Mouse (Mus musculus): Measurements from ENCODE around the gene Saxo2.

Saxo2 gene

DNA sequence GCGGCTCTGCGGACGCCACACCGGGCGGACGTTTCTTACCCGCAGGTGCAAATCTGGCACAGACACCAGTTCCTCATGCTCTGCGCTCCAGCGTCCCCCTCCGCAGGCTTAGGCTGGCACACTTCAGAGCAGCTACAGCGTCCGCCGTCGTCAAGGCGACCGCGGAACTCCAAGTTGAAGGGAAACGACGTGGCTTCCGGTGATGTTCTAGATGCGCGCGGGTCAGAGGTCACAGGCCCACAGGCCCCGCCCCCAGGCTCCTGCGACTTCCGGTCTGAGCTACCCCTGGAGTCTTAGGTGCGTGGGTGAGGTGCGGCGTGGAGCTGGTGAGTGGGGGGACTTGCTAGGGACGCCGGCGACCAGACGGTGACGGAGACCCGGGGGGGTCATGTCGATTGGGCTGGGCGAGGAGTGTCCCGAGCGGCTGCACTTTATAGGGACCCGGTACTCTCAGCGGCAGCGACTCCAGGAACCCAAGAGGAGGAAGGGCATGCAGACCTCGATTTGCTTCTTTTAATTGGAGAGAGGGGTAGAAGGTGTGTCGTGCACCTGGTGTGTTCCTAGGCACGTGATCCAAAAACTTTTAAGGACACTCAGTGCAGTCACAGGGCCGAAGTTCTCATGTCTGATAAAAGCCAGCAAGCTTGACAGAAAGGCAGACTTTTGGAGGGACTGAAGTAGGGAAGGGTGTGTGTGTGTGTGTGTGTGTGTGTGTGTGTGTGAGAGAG, at the start of gene Saxo2, which contains the start of gene Efl1:
TSS of gene Saxo2 (minus strand) at position 176 of the 728 bp plus-strand sequence.
TSS of gene Efl1 (plus strand) at position 262 of the 728 bp plus-strand sequence.
- peak; percentile 98 for DNase-seq (ENCODE audit: low spot score in 2 of 2)

DNA sequence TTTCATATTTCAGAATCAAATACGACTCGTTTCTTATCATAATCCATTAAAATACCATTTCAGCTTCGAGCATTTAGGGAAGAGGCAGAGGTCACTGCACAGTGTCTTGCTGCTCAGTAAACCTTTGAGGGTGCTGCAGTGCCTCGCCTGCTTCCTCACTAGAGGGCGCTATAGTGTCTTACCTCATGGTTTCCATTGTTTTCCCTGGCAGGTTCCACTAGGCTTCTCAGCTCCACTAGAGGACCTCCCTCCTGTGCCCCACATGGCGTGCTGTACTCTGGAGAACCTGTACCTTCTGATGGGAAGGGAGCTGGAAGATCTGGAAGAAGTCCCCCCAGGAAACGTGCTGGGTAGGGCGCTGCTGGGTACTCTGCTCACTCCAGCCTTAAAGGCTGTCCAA, 49.3 kb upstream of the Saxo2 start:
- DNase-seq (ENCODE audit: low spot score in 2 of 2): no peak

DNA sequence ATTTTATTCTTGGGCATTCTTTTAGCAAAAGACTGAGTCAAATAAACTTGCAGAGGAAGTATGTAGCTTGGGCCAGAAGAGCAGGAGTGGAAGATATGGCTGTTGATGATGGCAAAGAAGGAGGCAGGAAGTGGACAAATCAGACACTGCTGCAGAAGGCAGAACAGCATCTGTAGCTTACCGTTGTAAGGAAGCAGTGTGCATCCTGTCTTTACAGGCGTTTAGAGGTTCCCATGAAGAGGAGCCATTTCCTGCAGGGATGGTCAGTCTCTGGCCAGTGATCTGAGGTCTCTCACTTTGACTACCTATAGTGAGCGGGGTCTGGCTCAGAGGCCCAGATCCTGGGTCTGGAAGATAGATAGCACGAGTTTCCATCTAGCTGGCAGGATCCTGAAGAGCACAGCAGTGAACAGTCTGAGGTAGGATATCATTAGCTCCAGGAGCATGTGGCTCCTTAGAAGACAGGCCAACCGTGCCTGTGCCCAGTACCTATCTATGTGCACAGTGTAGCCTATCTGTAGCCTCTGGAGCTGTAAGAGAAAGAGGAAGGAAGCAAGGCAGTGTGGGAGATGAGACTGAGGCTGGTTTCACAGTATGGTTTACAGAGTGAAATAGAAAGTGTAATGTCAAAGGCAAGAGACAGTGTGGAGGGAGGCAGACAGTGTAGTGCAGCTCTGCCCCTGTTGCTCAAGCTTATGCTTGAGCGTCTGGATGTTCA, 42.9 kb upstream of the Saxo2 start:
- no peak for DNase-seq (ENCODE audit: low spot score in 2 of 2)

- peak in 1 of 2 experiments; percentile 34 for DNase-seq (ENCODE audit: low spot score in 2 of 2)
Observed at GRCm38 (mm10) chr7:82688736-82689135, 40.4 kb upstream of the Saxo2 start.

GRCm38 (mm10) chr7:82679901-82680300, 31.6 kb upstream of the Saxo2 start:
- no peak for DNase-seq (ENCODE audit: low spot score in 2 of 2)

DNA sequence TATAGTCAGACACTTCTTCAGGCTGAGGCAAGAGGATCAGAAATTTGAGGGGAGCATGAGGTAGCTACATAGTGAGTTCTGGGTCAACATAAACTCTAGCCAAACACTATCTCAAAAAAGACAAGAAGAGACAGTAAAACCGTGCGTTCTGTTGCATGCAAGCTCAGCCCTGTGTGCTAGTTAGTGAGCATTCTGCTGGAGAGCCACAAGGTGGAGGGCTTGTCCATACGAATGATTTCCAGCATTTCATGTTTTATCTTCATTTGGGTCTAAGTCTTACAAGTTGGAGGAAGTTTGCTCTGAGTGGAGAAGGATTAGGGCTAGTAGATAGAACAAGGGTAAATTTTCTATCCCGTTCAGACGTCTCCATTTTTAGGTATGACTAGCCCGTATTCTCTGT, 28.5 kb upstream of the Saxo2 start:
- DNase-seq (ENCODE audit: low spot score in 2 of 2): no peak

DNA sequence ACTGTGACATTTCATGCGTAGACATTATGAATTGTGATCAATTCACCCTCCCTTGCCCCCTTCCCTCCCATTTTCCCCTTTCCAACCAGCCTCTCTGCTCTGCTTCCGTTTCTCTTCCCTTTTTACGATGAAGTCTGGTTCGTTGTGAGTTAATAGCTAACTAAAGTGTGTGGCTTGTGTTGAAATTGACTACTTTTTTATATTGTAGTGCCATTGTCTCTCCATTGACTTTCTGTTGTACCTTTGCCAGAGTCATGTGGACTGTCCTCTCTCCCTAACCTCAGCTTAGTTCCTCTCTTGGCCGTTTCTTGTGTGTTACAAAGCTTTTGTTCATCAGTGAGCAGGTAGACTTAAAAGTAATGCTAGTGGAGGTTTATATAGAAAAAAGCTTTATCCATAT, 27.7 kb upstream of the Saxo2 start:
- DNase-seq (ENCODE audit: low spot score in 2 of 2): no peak

GRCm38 (mm10) chr7:82664604-82665003, 16.3 kb upstream of the Saxo2 start:
- no peak for DNase-seq (ENCODE audit: low spot score in 2 of 2)

DNA sequence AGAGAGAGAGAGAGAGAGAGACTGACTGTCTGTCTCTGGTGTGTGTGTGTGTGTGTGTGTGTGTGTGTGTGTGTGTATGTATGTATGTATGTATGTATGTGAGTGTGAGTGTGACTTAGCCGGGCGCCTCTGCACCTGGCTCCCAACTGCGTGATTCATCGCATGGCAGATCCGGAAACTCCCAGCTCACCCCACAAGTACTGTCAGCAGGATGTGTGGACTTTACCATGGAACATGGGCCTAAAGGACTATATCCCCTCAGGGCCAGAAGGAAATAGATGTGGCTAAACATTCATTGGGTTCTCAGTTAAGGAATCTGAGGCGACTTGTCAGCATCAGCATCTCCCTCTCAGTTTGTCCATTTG, 735 bp upstream of the Saxo2 start:
- DNase-seq (ENCODE audit: low spot score in 2 of 2): no peak

GRCm38 (mm10) chr7:82647909-82648308, 419 bp downstream of the Saxo2 start:
- no peak for DNase-seq (ENCODE audit: low spot score in 2 of 2)

GRCm38 (mm10) chr7:82647183-82647582, 1.1 kb downstream of the Saxo2 start:
- DNase-seq (ENCODE audit: low spot score in 2 of 2): no peak

GRCm38 (mm10) chr7:82625342-82625741, 23.0 kb downstream of the Saxo2 start:
- DNase-seq (ENCODE audit: low spot score in 2 of 2): no peak

- DNase-seq (ENCODE audit: low spot score in 2 of 2): peak in 1 of 2 experiments; percentile 19
Observed at GRCm38 (mm10) chr7:82609629-82610028, 38.7 kb downstream of the Saxo2 start.

- DNase-seq (ENCODE audit: low spot score in 2 of 2): no peak
Observed at GRCm38 (mm10) chr7:82605425-82605824, 42.9 kb downstream of the Saxo2 start.

DNA sequence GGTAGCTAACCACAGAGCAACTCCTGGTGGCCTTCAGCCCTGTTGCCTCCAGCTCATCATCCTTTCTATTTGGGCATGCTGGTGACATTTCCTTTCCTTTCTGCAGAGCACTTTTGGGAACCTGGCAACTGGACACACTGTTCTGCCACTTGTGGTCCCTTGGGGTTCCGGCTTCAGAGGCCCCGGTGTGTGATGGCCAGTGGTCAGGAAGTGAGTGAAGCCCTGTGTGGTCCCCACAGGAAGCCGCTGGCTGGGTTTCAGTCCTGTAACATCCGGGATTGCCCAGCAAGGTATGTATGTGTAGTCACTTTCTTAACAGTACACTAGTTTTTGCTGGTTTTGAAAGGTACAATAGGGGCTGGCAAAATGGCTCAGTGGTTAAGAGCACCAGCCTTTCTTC, 46.3 kb downstream of the Saxo2 start:
- DNase-seq (ENCODE audit: low spot score in 2 of 2): no peak

DNA sequence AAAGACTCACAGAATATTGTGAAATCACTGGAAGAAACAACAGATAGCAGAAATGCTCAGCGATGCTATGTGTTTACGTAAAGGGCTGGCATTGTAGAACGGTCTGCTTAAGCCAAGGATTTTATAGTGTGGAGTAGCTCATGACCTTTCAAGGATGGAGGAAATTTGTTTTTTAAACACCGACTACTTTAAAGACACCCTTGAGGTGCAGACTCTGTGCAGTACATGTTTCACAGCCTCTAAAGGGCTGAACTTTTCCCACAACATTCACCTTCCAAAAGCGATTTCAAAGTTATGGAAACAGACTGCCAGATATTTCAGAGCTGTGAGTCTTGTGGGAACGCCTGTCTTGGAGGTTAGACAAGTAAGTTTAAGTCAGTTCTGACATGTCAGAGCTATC, 57.4 kb downstream of the Saxo2 start:
- DNase-seq (ENCODE audit: low spot score in 2 of 2): no peak
